Mouse (Mus musculus): Measurements from ENCODE around the gene Pamr1.

Pamr1 gene

GRCm38 (mm10) chr2:102659521-102659830 lies 109.7 kb downstream of the Pamr1 start:
- no peak for DNase-seq (ENCODE audit: low spot score in 2 of 2)

DNA sequence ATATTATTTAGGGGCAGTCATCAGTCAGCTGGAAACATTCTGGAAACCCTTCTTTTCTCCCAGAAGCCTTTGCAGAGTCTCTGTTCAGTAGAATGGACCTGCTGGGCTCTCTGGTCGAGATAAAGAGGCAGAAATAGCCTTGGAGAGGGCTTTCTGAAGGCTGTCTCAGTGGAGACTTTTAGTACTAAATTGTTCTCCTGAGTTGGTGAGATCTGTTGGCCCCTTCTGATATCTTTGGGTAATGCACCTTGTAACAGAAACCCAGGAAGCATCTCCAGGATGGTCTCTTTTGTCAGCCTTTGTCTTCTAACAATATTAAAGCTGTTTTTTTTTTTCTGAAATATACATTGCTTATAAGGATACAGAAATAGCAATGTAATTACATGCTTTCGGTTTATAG lies 111.2 kb downstream of the Pamr1 start:
- DNase-seq (ENCODE audit: low spot score in 2 of 2): no peak

DNA sequence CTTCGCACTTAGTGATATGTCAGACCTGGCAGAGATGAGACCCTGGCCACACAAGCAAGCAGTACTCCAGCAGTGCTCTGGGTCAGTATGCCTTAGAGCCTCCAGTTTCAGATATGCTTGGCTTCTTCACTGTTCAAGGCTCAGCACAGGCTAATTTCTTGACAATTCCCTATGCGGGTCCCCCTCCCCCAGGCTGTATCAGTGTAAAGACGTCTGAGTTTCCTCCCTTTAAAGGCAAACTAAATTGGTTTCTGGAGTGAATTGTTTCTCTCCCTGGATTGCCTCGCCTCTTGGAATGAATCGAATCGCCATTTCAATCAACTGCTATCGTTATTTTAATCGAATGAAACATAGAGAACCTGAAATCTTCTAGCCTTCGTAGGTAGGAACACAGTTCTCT lies 113.1 kb downstream of the Pamr1 start:
- no peak for DNase-seq (ENCODE audit: low spot score in 2 of 2)

GRCm38 (mm10) chr2:102663339-102663738 lies 113.5 kb downstream of the Pamr1 start:
- no peak for DNase-seq (ENCODE audit: low spot score in 2 of 2)

GRCm38 (mm10) chr2:102663865-102664264 lies 114.1 kb downstream of the Pamr1 start:
- DNase-seq (ENCODE audit: low spot score in 2 of 2): no peak

DNA sequence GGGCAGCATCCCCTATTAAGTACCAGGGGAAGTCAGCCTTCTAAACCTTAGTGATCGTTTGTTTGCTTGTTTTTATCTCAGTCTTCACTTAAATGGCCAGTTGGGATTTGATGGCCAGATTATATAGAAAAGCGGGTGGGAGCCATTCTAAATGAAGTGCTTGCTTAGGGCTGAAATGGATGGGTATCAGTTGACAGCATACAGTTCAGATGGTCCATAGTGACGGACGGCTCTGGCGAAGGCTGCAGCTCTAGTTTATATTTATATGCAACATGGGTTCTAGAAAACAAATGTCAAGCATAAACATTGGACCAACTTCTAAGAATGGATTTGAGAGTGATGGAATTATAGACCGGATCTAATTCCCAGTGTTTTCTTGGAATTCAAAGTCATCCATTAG lies 118.2 kb downstream of the Pamr1 start:
- DNase-seq (ENCODE audit: low spot score in 2 of 2): no peak

DNA sequence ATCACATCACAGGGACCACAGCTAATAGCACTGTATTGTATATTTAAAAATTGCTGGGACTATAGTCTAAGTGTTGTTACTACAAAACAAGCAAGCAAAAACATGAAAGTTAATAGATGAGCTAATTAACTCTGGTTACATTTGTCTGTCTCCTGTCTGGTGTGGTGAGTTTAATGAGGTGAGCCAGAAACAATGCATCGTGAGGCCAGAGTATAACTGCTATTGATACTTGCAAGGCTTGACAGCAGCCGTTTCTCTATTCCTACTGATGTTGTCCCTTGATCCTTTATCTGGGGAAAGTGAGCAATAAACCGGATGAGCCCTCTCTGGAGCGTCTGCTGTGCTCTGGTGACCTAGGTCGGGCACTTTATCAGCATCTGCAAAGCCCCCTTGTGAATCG lies 119.8 kb downstream of the Pamr1 start:
- DNase-seq (ENCODE audit: low spot score in 2 of 2): no peak

GRCm38 (mm10) chr2:102674582-102674981 lies 124.8 kb downstream of the Pamr1 start:
- DNase-seq (ENCODE audit: low spot score in 2 of 2): no peak

GRCm38 (mm10) chr2:102675275-102675674 lies 125.5 kb downstream of the Pamr1 start:
- DNase-seq (ENCODE audit: low spot score in 2 of 2): peak in 1 of 2 experiments; percentile 44

- DNase-seq (ENCODE audit: low spot score in 2 of 2): no peak
Measured at GRCm38 (mm10) chr2:102676716-102677312, 127.0 kb downstream of the Pamr1 start.

DNA sequence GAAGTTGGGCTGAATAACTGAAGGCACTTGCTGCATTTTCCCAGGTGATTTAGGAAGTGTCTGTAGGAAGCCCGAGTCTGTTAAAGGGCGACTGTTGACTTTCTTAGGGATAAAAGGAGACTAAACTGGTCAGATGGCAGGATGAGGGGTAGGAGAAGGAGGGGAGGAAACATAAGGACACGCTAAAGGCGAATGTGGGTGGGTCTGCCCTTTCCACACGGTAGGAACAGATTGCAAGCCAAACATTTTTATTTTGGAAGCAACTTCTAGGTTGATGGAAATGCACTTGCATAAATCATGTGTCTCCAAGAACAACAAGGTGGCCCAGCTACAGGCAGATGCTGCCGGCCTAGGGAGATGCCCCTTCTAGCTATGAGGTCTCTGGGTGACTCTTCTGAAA lies 127.6 kb downstream of the Pamr1 start:
- no peak for DNase-seq (ENCODE audit: low spot score in 2 of 2)

GRCm38 (mm10) chr2:102681351-102681750 lies 131.5 kb downstream of the Pamr1 start:
- no peak for DNase-seq (ENCODE audit: low spot score in 2 of 2)

DNA sequence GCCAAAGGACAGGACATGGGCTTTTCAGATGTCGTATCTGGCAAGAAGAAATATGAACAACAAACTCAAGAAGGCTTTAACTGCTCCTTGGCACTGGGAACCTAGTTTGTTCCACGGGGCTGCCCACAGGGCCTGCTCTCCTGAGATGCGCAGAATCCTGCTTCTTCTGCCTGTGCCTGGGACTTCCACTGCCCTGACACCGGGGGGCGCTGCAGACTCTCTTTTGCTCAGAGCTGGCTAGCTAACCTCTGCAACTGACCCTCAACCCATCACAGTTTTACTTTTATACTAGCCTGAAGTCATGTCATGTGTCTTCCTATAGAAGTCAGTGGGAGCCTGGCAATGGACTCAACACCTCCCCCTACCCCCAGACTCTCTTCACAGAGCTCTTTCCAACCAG lies 132.4 kb downstream of the Pamr1 start:
- no peak for DNase-seq (ENCODE audit: low spot score in 2 of 2)

DNA sequence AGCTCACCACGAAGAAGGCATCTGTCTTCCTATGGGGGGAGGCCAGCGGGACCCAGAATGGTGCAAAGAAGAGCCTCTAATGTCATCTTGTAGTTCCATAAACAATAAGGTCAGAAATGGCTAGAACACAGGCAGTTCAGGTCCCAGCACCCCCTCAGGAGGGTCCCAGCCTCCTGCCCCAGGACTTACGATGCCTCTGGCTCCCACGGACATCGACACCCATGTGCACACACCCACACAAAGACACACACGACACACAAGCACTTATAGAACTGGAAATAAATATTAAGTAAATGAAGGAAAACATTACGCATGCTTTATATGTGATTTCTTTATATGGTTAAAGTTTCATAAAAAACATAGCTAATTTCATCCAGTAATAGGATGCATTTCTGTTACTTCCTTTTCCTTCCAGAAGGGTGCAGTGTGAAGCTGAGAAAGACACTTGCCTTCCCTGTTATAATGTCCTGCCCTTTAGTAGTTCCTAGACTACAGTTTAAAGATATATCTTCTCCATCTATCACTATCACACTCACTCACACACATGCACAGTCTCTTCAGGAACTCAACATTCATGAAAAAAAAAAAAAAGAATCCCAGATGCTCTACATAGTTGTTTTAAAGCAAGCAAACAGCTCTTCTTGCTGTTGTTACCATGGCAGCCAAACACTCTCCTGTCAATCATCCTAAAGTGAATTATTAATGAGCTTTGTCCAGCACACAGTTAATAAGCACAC lies 135.7 kb downstream of the Pamr1 start:
- no peak for DNase-seq (ENCODE audit: low spot score in 2 of 2)

GRCm38 (mm10) chr2:102686108-102686450 lies 136.3 kb downstream of the Pamr1 start:
- DNase-seq (ENCODE audit: low spot score in 2 of 2): no peak
